Mouse (Mus musculus) CH12.LX (cell line): ENCODE results near the gene Gdf15. TPM values are rescaled to one million over a fixed set of nuclear protein-coding genes. Genes with fewer than 3 reads are reported as not detected.

Source experiments
- DNase-seq: peaks from one replicate; pipeline ENCODE4 v3.0.0-alpha.2; 2013; ENCODE audit errors: extremely low read depth
- H3K27ac ChIP-seq: 2 replicates; pipeline ENCODE4 v1.5.1; 2012; ENCODE audit warnings: low read depth, mild to moderate bottlenecking, control low read depth, moderate library complexity; ENCODE audit not compliant: insufficient read depth
- H3K27me3 ChIP-seq: replicated peaks from 2 replicates; pipeline ENCODE3; 2012; ENCODE audit warnings: inconsistent platforms
- H3K36me3 ChIP-seq, 2 experiments: replicated peaks in 1 of 2; 2 replicates each; pipeline versions ENCODE3 to v1.6.1; 2012; ENCODE audit warnings: inconsistent platforms in 1 of 2, low read length in 1 of 2, mild to moderate bottlenecking in 1 of 2, mixed read lengths in 1 of 2, moderate library complexity in 1 of 2; ENCODE audit not compliant: control insufficient read depth in 1 of 2, insufficient read depth in 1 of 2
- H3K4me1 ChIP-seq, 2 experiments: 2 replicates each; pipeline ENCODE4 v1.6.1; 2012; ENCODE audit warnings: inconsistent platforms in 1 of 2, moderate library complexity in 1 of 2; ENCODE audit not compliant: insufficient read depth in 2 of 2, control insufficient read depth in 1 of 2
- H3K4me2 ChIP-seq: 2 replicates; pipeline ENCODE4 v1.6.1; 2012; ENCODE audit warnings: low read depth, mild to moderate bottlenecking, control low read depth; ENCODE audit not compliant: poor library complexity, insufficient read depth, severe bottlenecking
- H3K4me3 ChIP-seq, 3 experiments: fragments of 150-350 bp in 1 of 3; sonication (generic) in 1 of 3; replicated peaks in 1 of 3; 2 replicates each; pipeline versions ENCODE3 to v1.5.1; 2011 to 2012; ENCODE audit warnings: low read depth in 2 of 3, low read length in 2 of 3, mild to moderate bottlenecking in 2 of 3, moderate library complexity in 2 of 3, control low read depth in 1 of 3, improper control_type of control experiment in 1 of 3, inconsistent platforms in 1 of 3, mixed read lengths in 1 of 3; ENCODE audit not compliant: poor library complexity in 1 of 3
- H3K79me2 ChIP-seq: replicated peaks from 2 replicates; pipeline ENCODE4 v1.6.1; 2012; ENCODE audit warnings: mild to moderate bottlenecking, moderate library complexity; ENCODE audit not compliant: control insufficient read depth, poor library complexity, insufficient read depth, severe bottlenecking; ENCODE audit errors: extremely low read depth
- H3K9ac ChIP-seq: 2 replicates; pipeline ENCODE4 v1.6.1; 2012; ENCODE audit warnings: low read depth, mild to moderate bottlenecking, control low read depth, moderate library complexity; ENCODE audit not compliant: insufficient read depth
- H3K9me3 ChIP-seq: replicated peaks from 2 replicates; pipeline ENCODE3; 2012; ENCODE audit warnings: low read length, inconsistent platforms, mixed read lengths
- BHLHE40 ChIP-seq: IDR thresholded peaks from 2 replicates; pipeline ENCODE4 v1.6.1; 2011; ENCODE audit warnings: mild to moderate bottlenecking, low read depth, low read length, improper control_type of control experiment
- CHD1 ChIP-seq: IDR thresholded peaks from 2 replicates; pipeline ENCODE4 v1.6.1; 2012; ENCODE audit warnings: low read depth, low read length, improper control_type of control experiment, inconsistent platforms
- GABPA ChIP-seq: IDR thresholded peaks from 2 replicates; pipeline ENCODE4 v1.6.1; 2012; ENCODE audit warnings: low read depth, low read length, improper control_type of control experiment, inconsistent platforms; ENCODE audit not compliant: insufficient replicate concordance
- MAX ChIP-seq: IDR thresholded peaks from 2 replicates; pipeline ENCODE4 v1.6.1; 2011; ENCODE audit warnings: low read length, improper control_type of control experiment
- MXI1 ChIP-seq: IDR thresholded peaks from 2 replicates; pipeline ENCODE4 v1.6.1; 2011; ENCODE audit warnings: mild to moderate bottlenecking, low read depth, low read length, improper control_type of control experiment
- NRF1 ChIP-seq: IDR thresholded peaks from 2 replicates; pipeline ENCODE4 v1.6.1; 2014; ENCODE audit warnings: low read depth, mild to moderate bottlenecking, inconsistent platforms, low read length, improper control_type of control experiment, moderate library complexity
- POLR2AphosphoS2 ChIP-seq: IDR thresholded peaks from 2 replicates; pipeline ENCODE4 v1.6.1; 2011; ENCODE audit warnings: low read depth, low read length, improper control_type of control experiment
- RAD21 ChIP-seq: IDR thresholded peaks from 2 replicates; pipeline ENCODE4 v1.6.1; 2011; ENCODE audit warnings: low read depth, mild to moderate bottlenecking, low read length, improper control_type of control experiment, moderate library complexity
- RCOR1 ChIP-seq: conservative IDR thresholded peaks from 2 replicates; pipeline ENCODE4 v1.6.1; 2012; ENCODE audit warnings: low read depth, mild to moderate bottlenecking, inconsistent platforms, low read length, improper control_type of control experiment
- SMC3 ChIP-seq: IDR thresholded peaks from 2 replicates; pipeline ENCODE4 v1.6.1; 2011; ENCODE audit warnings: low read depth, low read length, improper control_type of control experiment
- TCF12 ChIP-seq: IDR thresholded peaks from 2 replicates; pipeline ENCODE4 v1.6.1; 2014; ENCODE audit warnings: low read depth, mild to moderate bottlenecking, inconsistent platforms, low read length, improper control_type of control experiment
- USF1 ChIP-seq: IDR thresholded peaks from 2 replicates; pipeline ENCODE4 v1.6.1; 2014; ENCODE audit warnings: low read depth, mild to moderate bottlenecking, inconsistent platforms, low read length, improper control_type of control experiment
- ZMIZ1 ChIP-seq: IDR thresholded peaks from 2 replicates; pipeline ENCODE4 v1.6.1; 2012; ENCODE audit warnings: low read depth, mild to moderate bottlenecking, inconsistent platforms, low read length, improper control_type of control experiment
- dilution Hi-C: fragments of 300-500 bp; cut with MboI; formaldehyde crosslinking; loops from 2 replicates; pipeline ENCODE4 v1.14.3; 2020; ENCODE audit warnings: low sequenced_read_pairs; ENCODE audit not compliant: extremely low pct_unique_long_range_greater_than_20kb, extremely low pct_ligation_motif_present
- in situ Hi-C: fragments of 300-500 bp; cut with MboI; formaldehyde crosslinking; loops from 3 replicates; pipeline ENCODE4 v1.14.3; 2019; ENCODE audit warnings: low sequenced_read_pairs, low pct_ligation_motif_present, low pct_unique_long_range_greater_than_20kb, mixed read lengths
- polyA plus RNA-seq: library from polyadenylated mRNA; unstranded; fragments of >175 nt; gene quantifications from 2 replicates; pipeline ENCODE4 v1.2.1, GENCODE M21; 2012; ENCODE audit warnings: low read depth; ENCODE audit not compliant: insufficient read length
- total RNA-seq, 2 experiments: library from RNA; depleted of rRNA; stranded (reverse); fragments of 300-350 nt in 1 of 2; fragments of >200 nt in 1 of 2; gene quantifications; 2 replicates each; pipeline ENCODE4 v1.2.3; 2012 to 2014

Gene Gdf15
- total and polyA plus RNA-seq, 3 experiments: 0.16 to 0.21 TPM; not detected in 1

DNA sequence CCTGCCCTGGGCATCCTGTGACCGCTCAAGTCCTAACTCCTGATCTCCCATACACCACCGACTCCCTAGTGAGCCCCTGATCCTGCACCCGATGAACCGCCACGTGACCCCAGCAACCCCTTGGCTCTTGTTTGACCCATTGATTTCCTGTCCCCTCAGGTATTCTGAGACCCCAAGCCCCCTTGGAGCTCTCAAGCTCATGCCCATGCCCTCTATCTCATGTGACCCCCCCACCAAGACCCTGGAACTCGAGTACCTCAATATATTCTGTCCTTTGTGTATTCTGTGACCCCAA, 24.7 kb downstream of the Gdf15 start:
- in situ Hi-C loops (loop anchor here (10.0 kb wide), 1 partner anchor 63 kb away; no protein-coding TSS in a partner anchor), dilution Hi-C loops (no loop called here)
- peak overlapping the region; percentile 81 for H3K9ac ChIP-seq
- peaks cover 9% of the 10 kb centered on the region; the same call in 1 of the 2 replicates for H3K79me2 ChIP-seq
- H3K27ac ChIP-seq: no peak overlapping the region
- peak overlapping the region; percentile 77 to 94 (median 79) for H3K4me3 ChIP-seq
- no peaks in the 10 kb centered on the region for H3K9me3 ChIP-seq
- peak overlapping the region; percentile 29 for H3K4me2 ChIP-seq
- no peak for DNase-seq
- TF ChIP-seq CHD1 (no peak), USF1 (peak; percentile 25)
- peaks cover 22 to 47% of the 10 kb centered on the region in 2 experiments for H3K4me1 ChIP-seq
- H3K27me3 ChIP-seq: no peaks in the 10 kb centered on the region
- H3K36me3 ChIP-seq: peaks cover 6 to 31% of the 10 kb centered on the region in 2 experiments

- in situ Hi-C loops: loop anchor here (10.0 kb wide), 1 partner anchor 62 kb away; no protein-coding TSS in a partner anchor
- Histone ChIP-seq H3K36me3 (peaks cover 12 to 37% of the 10 kb centered on the region in 2 experiments), H3K9ac (peak overlapping the region; percentile 81), H3K4me3 (peak overlapping the region; percentile 77 to 94 (median 79)), H3K27me3 (no peaks in the 10 kb centered on the region)
- no peak for TF ChIP-seq POLR2AphosphoS2
- TF ChIP-seq BHLHE40: no peak
- TF ChIP-seq MXI1: no peak
- no peak for TF ChIP-seq GABPA
- TF ChIP-seq SMC3: no peak
- TF ChIP-seq USF1: no peak
- no peak for TF ChIP-seq ZMIZ1
- no peak for TF ChIP-seq MAX
- TF ChIP-seq RAD21: no peak
- no peak for TF ChIP-seq TCF12
- TF ChIP-seq RCOR1: no peak
- TF ChIP-seq NRF1: no peak
- TF ChIP-seq, all 38 proteins: peak for 0
- H3K27ac ChIP-seq: no peak overlapping the region
- H3K4me1 ChIP-seq: peaks cover 22 to 44% of the 10 kb centered on the region in 2 experiments
- H3K4me2 ChIP-seq: peak overlapping the region; percentile 29
- DNase-seq: no peak
- peaks cover 9% of the 10 kb centered on the region; the same call in 1 of the 2 replicates for H3K79me2 ChIP-seq
- peaks cover 4% of the 10 kb centered on the region for H3K9me3 ChIP-seq
- dilution Hi-C loops: no loop called here
Measured at GRCm38 (mm10) chr8:70606780-70607602, 25.3 kb downstream of the Gdf15 start.
